Mouse (Mus musculus) heart, postnatal 0 days (tissue): ENCODE data around the gene Tha1.

Experiments used
- CTCF ChIP-seq: IDR thresholded peaks from 2 replicates; pipeline ENCODE4 v1.5.1; 2016; ENCODE audit warnings: antibody characterized with exemption, control low read depth, low read depth
- EP300 ChIP-seq: IDR thresholded peaks from 2 replicates; pipeline ENCODE4 v1.6.1; 2016; ENCODE audit warnings: antibody characterized with exemption, low read depth

DNA sequence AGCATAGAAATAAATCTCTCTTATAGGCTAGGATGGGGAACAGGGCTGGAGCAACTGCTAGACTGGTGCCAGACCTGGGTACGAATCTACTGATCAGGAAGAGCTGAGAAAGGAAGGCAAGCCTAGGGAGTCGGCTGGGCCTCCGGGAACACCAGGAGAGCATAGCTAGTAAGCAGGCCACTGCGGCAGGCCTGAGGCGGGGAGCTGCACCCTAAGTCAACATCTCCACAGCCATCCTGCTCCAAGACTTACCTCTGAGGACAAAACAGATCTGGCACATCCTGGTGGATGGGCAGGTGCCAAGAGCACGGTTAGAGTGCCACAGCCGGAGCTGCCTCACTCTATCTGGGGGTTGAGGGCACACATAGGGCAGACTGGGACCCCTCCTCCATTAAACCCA lies 53.1 kb downstream of the Tha1 start:
- TF ChIP-seq CTCF (no peak), EP300 (no peak)
